Mouse (Mus musculus) liver, adult 2 months (tissue): Measurements from ENCODE around the gene Slain1. TPM values are rescaled to one million over a fixed set of nuclear protein-coding genes. Genes with fewer than 3 reads are reported as not detected.

Experiments
- DNase-seq: peaks from one replicate; pipeline ENCODE4 v3.0.0-alpha.2; 2011; ENCODE audit warnings: low read depth, low spot score; ENCODE audit errors: extremely low read depth
- H3K27ac ChIP-seq: fragments of 200-500 bp; replicated peaks from 2 replicates; pipeline ENCODE4 v1.5.1; 2012; ENCODE audit warnings: low read depth, mild to moderate bottlenecking, control low read depth, inconsistent platforms, low read length; ENCODE audit not compliant: insufficient read depth
- H3K27me3 ChIP-seq: fragments of 200-500 bp; 2 replicates; pipeline ENCODE4 v1.6.1; 2012; ENCODE audit warnings: mild to moderate bottlenecking, moderate library complexity, low read length, inconsistent platforms; ENCODE audit not compliant: control insufficient read depth, insufficient read depth
- H3K36me3 ChIP-seq: fragments of 200-500 bp; 2 replicates; pipeline ENCODE4 v1.6.1; 2012; ENCODE audit warnings: low read length, inconsistent platforms; ENCODE audit not compliant: control insufficient read depth, insufficient read depth
- H3K4me1 ChIP-seq: fragments of 200-500 bp; 2 replicates; pipeline ENCODE4 v1.6.1; 2011; ENCODE audit warnings: low read length; ENCODE audit not compliant: control insufficient read depth, insufficient read depth
- H3K4me3 ChIP-seq: fragments of 200-500 bp; 2 replicates; pipeline ENCODE4 v1.5.1; 2011; ENCODE audit warnings: low read depth, mild to moderate bottlenecking, control low read depth, low read length, moderate library complexity; ENCODE audit not compliant: insufficient read depth
- H3K79me2 ChIP-seq: fragments of 200-500 bp; 2 replicates; pipeline ENCODE4 v1.6.1; 2012; ENCODE audit warnings: inconsistent platforms, mild to moderate bottlenecking, low read length, moderate library complexity; ENCODE audit not compliant: control insufficient read depth, insufficient read depth
- H3K9ac ChIP-seq: fragments of 200-500 bp; 2 replicates; pipeline ENCODE4 v1.6.1; 2012; ENCODE audit warnings: low read depth, mild to moderate bottlenecking, control low read depth, inconsistent platforms, low read length
- CTCF ChIP-seq: fragments of 200-500 bp; IDR thresholded peaks from 2 replicates; pipeline ENCODE4 v1.5.1; 2011; ENCODE audit warnings: low read depth, low read length, control low read depth
- POLR2A ChIP-seq: fragments of 200-500 bp; IDR thresholded peaks from 2 replicates; pipeline ENCODE4 v1.6.1; 2011; ENCODE audit warnings: low read length, control low read depth; ENCODE audit not compliant: insufficient read depth; ENCODE audit errors: extremely low read depth
- WGBS: fragments of 180-500 bp; shearing (Covaris S2); methylation state at CpG from one replicate; pipeline ENCODE4 v1.1.7; 2018; 5-methylcytosine and 5-hydroxymethylcytosine counted together
- polyA plus RNA-seq: library from polyadenylated mRNA; depleted of rRNA; stranded (reverse); fragments of >200 nt; gene quantifications from 2 replicates; pipeline ENCODE4 v1.2.3, GENCODE M21; 2012
- total RNA-seq: library from RNA; depleted of rRNA; stranded (reverse); fragments of >200 nt; gene quantifications from 2 replicates; pipeline ENCODE4 v1.2.3, GENCODE M21; 2014

The Slain1 gene
- total and polyA plus RNA-seq, 2 experiments: 0.09 to 0.31 TPM

- H3K4me1 ChIP-seq: no peaks in the 10 kb centered on the region
- no peaks in the 10 kb centered on the region for H3K36me3 ChIP-seq
- H3K4me3 ChIP-seq: no peak overlapping the region
- no peak for DNase-seq
- TF ChIP-seq CTCF (no peak), POLR2A (no peak)
- H3K9ac ChIP-seq: no peak overlapping the region
- no peak overlapping the region for H3K27ac ChIP-seq
- H3K79me2 ChIP-seq: no peaks in the 10 kb centered on the region
- 83% methylated on average over 8 of the region's 8 CpGs for WGBS
- no peaks in the 10 kb centered on the region for H3K27me3 ChIP-seq
Observed at GRCm38 (mm10) chr14:103728506-103728905, 78.5 kb downstream of the Slain1 start.

- Histone ChIP-seq H3K4me3 (no peak overlapping the region), H3K79me2 (no peaks in the 10 kb centered on the region), H3K4me1 (no peaks in the 10 kb centered on the region), H3K9ac (no peak overlapping the region), H3K27me3 (no peaks in the 10 kb centered on the region), H3K36me3 (no peaks in the 10 kb centered on the region), H3K27ac (no peak overlapping the region)
- WGBS: 66% methylated on average over 23 of the region's 23 CpGs
- DNase-seq: no peak
- no peak for TF ChIP-seq POLR2A
- TF ChIP-seq CTCF: no peak
Observed at GRCm38 (mm10) chr14:103728951-103729725, 79.1 kb downstream of the Slain1 start.

- WGBS: 83% methylated on average over 11 of the region's 11 CpGs
- no peak for DNase-seq
- TF ChIP-seq POLR2A: no peak
- TF ChIP-seq CTCF: no peak
- H3K27ac ChIP-seq: no peak overlapping the region
- no peaks in the 10 kb centered on the region for H3K79me2 ChIP-seq
- no peaks in the 10 kb centered on the region for H3K4me1 ChIP-seq
- no peaks in the 10 kb centered on the region for H3K36me3 ChIP-seq
- H3K4me3 ChIP-seq: no peak overlapping the region
- no peak overlapping the region for H3K9ac ChIP-seq
- no peaks in the 10 kb centered on the region for H3K27me3 ChIP-seq
Observed at GRCm38 (mm10) chr14:103729760-103730367, 79.8 kb downstream of the Slain1 start.

- Histone ChIP-seq H3K36me3 (no peaks in the 10 kb centered on the region), H3K27ac (no peak overlapping the region), H3K9ac (no peak overlapping the region), H3K27me3 (no peaks in the 10 kb centered on the region), H3K4me1 (no peaks in the 10 kb centered on the region), H3K4me3 (no peak overlapping the region), H3K79me2 (no peaks in the 10 kb centered on the region)
- no peak for DNase-seq
- 76% methylated on average over 1 of the region's 1 CpGs for WGBS
- TF ChIP-seq CTCF: peak; percentile 18; the same call in 1 of the 2 replicates
- no peak for TF ChIP-seq POLR2A
Observed at GRCm38 (mm10) chr14:103732626-103733025, 82.6 kb downstream of the Slain1 start.

- no peak for DNase-seq
- no peaks in the 10 kb centered on the region for H3K36me3 ChIP-seq
- H3K27ac ChIP-seq: no peak overlapping the region
- WGBS: 81% methylated on average over 7 of the region's 7 CpGs
- no peak overlapping the region for H3K9ac ChIP-seq
- H3K27me3 ChIP-seq: no peaks in the 10 kb centered on the region
- TF ChIP-seq POLR2A: no peak
- no peak overlapping the region for H3K4me3 ChIP-seq
- H3K4me1 ChIP-seq: no peaks in the 10 kb centered on the region
- H3K79me2 ChIP-seq: no peaks in the 10 kb centered on the region
Observed at GRCm38 (mm10) chr14:103741216-103741615, 91.2 kb downstream of the Slain1 start.

GRCm38 (mm10) chr14:103742150-103742549 is 92.1 kb downstream of the Slain1 start:
- Histone ChIP-seq H3K9ac (no peak overlapping the region), H3K27ac (no peak overlapping the region), H3K36me3 (no peaks in the 10 kb centered on the region), H3K27me3 (no peaks in the 10 kb centered on the region), H3K4me3 (no peak overlapping the region), H3K79me2 (no peaks in the 10 kb centered on the region), H3K4me1 (no peaks in the 10 kb centered on the region)
- no peak for DNase-seq
- WGBS: 85% methylated on average over 8 of the region's 8 CpGs
- TF ChIP-seq POLR2A: no peak
- no peak for TF ChIP-seq CTCF
